ENCODE assay signal across 28 mouse cellular contexts in the genomic region with DNA sequence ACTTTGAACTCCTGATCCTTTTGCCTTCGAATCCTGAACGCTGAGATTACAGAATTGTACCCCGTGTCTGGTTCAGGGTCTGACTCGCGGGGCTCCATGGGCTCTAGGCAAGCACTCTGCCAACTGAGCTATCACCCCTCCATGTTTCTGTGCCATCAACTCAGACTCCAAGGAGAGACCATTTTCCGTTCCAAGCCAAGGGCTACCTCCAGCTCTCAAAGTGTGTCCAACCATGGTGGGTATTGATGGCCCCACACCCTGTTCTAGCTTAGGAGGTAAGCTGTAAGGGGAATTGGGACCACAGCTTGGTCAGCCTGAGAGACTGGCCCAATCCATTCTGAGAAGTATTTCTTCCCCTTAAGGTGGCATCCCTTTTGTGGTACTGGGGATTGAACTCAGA. TPM values are rescaled to one million over a fixed set of nuclear protein-coding genes. Genes with fewer than 3 reads are reported as not detected.
"Had no signal": no experiment of that assay in that cellular context is flagged by ENCODE, and none has a peak within 500 bp of the region (broad histone marks: within the 10 kb centered on the region; RNA-seq: fewer than 3 reads in every experiment).

No protein-coding gene starts in this region.

- H3K27ac ChIP-seq: gastrocnemius, adult 2 months; hindbrain, embryonic 13.5 days; hindbrain, embryonic 15.5 days; hindbrain, postnatal 0 days; intestine, embryonic 15.5 days; layer of hippocampus, adult 2 months; limb, embryonic 10.5 days; limb, embryonic 12.5 days; liver, embryonic 13.5 days had no signal

- H3K4me2 ChIP-seq: heart, embryonic 12.5 days; hindbrain, embryonic 13.5 days; hindbrain, embryonic 15.5 days; intestine, embryonic 15.5 days; limb, embryonic 12.5 days; liver, embryonic 11.5 days; liver, embryonic 13.5 days had no signal

- H3K4me1 ChIP-seq: heart, embryonic 12.5 days; hindbrain, embryonic 15.5 days; intestine, embryonic 15.5 days; limb, embryonic 10.5 days; limb, embryonic 12.5 days; liver, embryonic 13.5 days had no signal

- H3K36me3 ChIP-seq: heart, embryonic 12.5 days; hindbrain, embryonic 10.5 days; hindbrain, embryonic 13.5 days; hindbrain, embryonic 15.5 days; intestine, embryonic 15.5 days; limb, embryonic 10.5 days; limb, embryonic 12.5 days; liver, embryonic 13.5 days had no signal

- H3K9ac ChIP-seq: heart, embryonic 12.5 days; hindbrain, embryonic 13.5 days; hindbrain, embryonic 15.5 days; intestine, embryonic 15.5 days; limb, embryonic 12.5 days; liver, embryonic 13.5 days had no signal

- H3K9me3 ChIP-seq: heart, embryonic 12.5 days; hindbrain, embryonic 10.5 days; hindbrain, embryonic 13.5 days; hindbrain, embryonic 15.5 days; intestine, embryonic 15.5 days; limb, embryonic 10.5 days; limb, embryonic 12.5 days; liver, embryonic 13.5 days had no signal

- ATAC-seq: inflammation-experienced regulatory T-cells, adult 6 months; intestine, embryonic 15.5 days; intestine, postnatal 0 days had no signal

- H3K27me3 ChIP-seq: heart, embryonic 12.5 days; hindbrain, embryonic 13.5 days; hindbrain, embryonic 15.5 days; intestine, embryonic 15.5 days; limb, embryonic 12.5 days; liver, embryonic 13.5 days had no signal

- DNase-seq: gastrocnemius, adult 2 months; gastrocnemius, postnatal 10 days; gastrocnemius, postnatal 25 days; heart, adult 18-20 months; heart, postnatal 10 days; heart, postnatal 4 days; kidney, adult 18-20 months; kidney, adult 8-10 months; kidney, postnatal 10 days; kidney, postnatal 25 days; kidney, postnatal 4 days; layer of hippocampus, postnatal 36 days; liver; liver, embryonic 13.5 days had no signal

- H3K4me3 ChIP-seq: gastrocnemius, adult 2 months; heart, embryonic 12.5 days; hindbrain, embryonic 10.5 days; hindbrain, embryonic 13.5 days; hindbrain, embryonic 15.5 days; intestine, embryonic 15.5 days; layer of hippocampus, adult 2 months; limb, embryonic 10.5 days; limb, embryonic 12.5 days; liver, embryonic 13.5 days had no signal

RNA-seq across cellular contexts. Expression of a gene that starts 10.5 kb away (rescaled TPM):
- total RNA-seq: gastrocnemius, adult 2 months; granulocyte monocyte progenitor cell, adult 5-6 weeks; layer of hippocampus, adult 2 months; layer of hippocampus, postnatal 36 days; left cerebral cortex, postnatal 25 days had no signal
- polyA plus RNA-seq: liver, embryonic 11.5 days; liver, embryonic 13.5 days had no signal
